Mouse (Mus musculus): ENCODE measurements at regions not wholly inside any gene's neighbourhood (a gene's known extent, or its start where the extent isn't known, plus 50 kb on each side); places are given as distances from the start of the nearest gene placed in this dataset.

- Histone ChIP-seq H3K9ac (ENCODE audit: low read depth, low read length) (no peak overlapping the region), H3K27ac (ENCODE audit: low read length) (no peak overlapping the region), H3K4me1 (ENCODE audit: control insufficient read depth, insufficient read depth, low read length) (peaks cover 8% of the 10 kb centered on the region; the same call in 1 of the 2 replicates), H3K4me3 (ENCODE audit: low read depth, low read length) (no peak overlapping the region), H3K27me3 (ENCODE audit: control insufficient read depth, insufficient read depth, low read depth, low read length) (no peaks in the 10 kb centered on the region), H3K36me3 (ENCODE audit: control insufficient read depth, insufficient read depth, low read length) (no peaks in the 10 kb centered on the region), H3K4me2 (ENCODE audit: low read length) (no peak overlapping the region), H3K9me3 (replicated peaks; ENCODE audit: control insufficient read depth, low read length, poor library complexity, severe bottlenecking) (no peaks in the 10 kb centered on the region)
- ATAC-seq: no peak
- WGBS: 45% methylated on average over 9 of the region's 9 CpGs
Measured at GRCm38 (mm10) chr7:40275078-40275477, 623.0 kb upstream of the Vstm2b start.

- Histone ChIP-seq H3K4me3 (ENCODE audit: low read depth, low read length) (no peak overlapping the region), H3K9me3 (replicated peaks; ENCODE audit: control insufficient read depth, low read length, poor library complexity, severe bottlenecking) (no peaks in the 10 kb centered on the region), H3K27me3 (ENCODE audit: control insufficient read depth, insufficient read depth, low read depth, low read length) (no peaks in the 10 kb centered on the region), H3K4me1 (ENCODE audit: control insufficient read depth, insufficient read depth, low read length) (peaks cover 8% of the 10 kb centered on the region; the same call in 1 of the 2 replicates), H3K4me2 (ENCODE audit: low read length) (no peak overlapping the region), H3K9ac (ENCODE audit: low read depth, low read length) (no peak overlapping the region), H3K36me3 (ENCODE audit: control insufficient read depth, insufficient read depth, low read length) (no peaks in the 10 kb centered on the region), H3K27ac (ENCODE audit: low read length) (no peak overlapping the region)
- peak; percentile 25; the same call in 1 of the 2 replicates for ATAC-seq
- 3% methylated on average over 4 of the region's 4 CpGs for WGBS
Measured at GRCm38 (mm10) chr7:40275658-40276057, 622.5 kb upstream of the Vstm2b start.

- 9% methylated on average over 5 of the region's 5 CpGs for WGBS
- peak; percentile 61; the same call in 1 of the 2 replicates for ATAC-seq
Measured at GRCm38 (mm10) chr7:40276116-40276515, 622.0 kb upstream of the Vstm2b start.

GRCm38 (mm10) chr7:40290166-40290565 lies 608.0 kb upstream of the Vstm2b start:
- Histone ChIP-seq H3K36me3 (ENCODE audit: control insufficient read depth, insufficient read depth, low read length) (no peaks in the 10 kb centered on the region), H3K4me1 (ENCODE audit: control insufficient read depth, insufficient read depth, low read length) (no peaks in the 10 kb centered on the region), H3K9ac (ENCODE audit: low read depth, low read length) (no peak overlapping the region), H3K4me2 (ENCODE audit: low read length) (no peak overlapping the region), H3K9me3 (replicated peaks; ENCODE audit: control insufficient read depth, low read length, poor library complexity, severe bottlenecking) (no peaks in the 10 kb centered on the region), H3K4me3 (ENCODE audit: low read depth, low read length) (no peak overlapping the region), H3K27ac (ENCODE audit: low read length) (no peak overlapping the region), H3K27me3 (ENCODE audit: control insufficient read depth, insufficient read depth, low read depth, low read length) (no peaks in the 10 kb centered on the region)
- 86% methylated on average over 3 of the region's 3 CpGs for WGBS
- ATAC-seq: no peak

More at GRCm38 (mm10) chr7:40276116-40276515, 622.0 kb upstream of the Vstm2b start:
- H3K9me3 ChIP-seq (replicated peaks; ENCODE audit: control insufficient read depth, low read length, poor library complexity, severe bottlenecking): no peaks in the 10 kb centered on the region
- no peak overlapping the region for H3K4me2 ChIP-seq (ENCODE audit: low read length)
- H3K4me3 ChIP-seq (ENCODE audit: low read depth, low read length): no peak overlapping the region
- no peaks in the 10 kb centered on the region for H3K36me3 ChIP-seq (ENCODE audit: control insufficient read depth, insufficient read depth, low read length)
- H3K27me3 ChIP-seq (ENCODE audit: control insufficient read depth, insufficient read depth, low read depth, low read length): no peaks in the 10 kb centered on the region
- peaks cover 8% of the 10 kb centered on the region; the same call in 1 of the 2 replicates for H3K4me1 ChIP-seq (ENCODE audit: control insufficient read depth, insufficient read depth, low read length)
- no peak overlapping the region for H3K9ac ChIP-seq (ENCODE audit: low read depth, low read length)
- H3K27ac ChIP-seq (ENCODE audit: low read length): no peak overlapping the region

DNA sequence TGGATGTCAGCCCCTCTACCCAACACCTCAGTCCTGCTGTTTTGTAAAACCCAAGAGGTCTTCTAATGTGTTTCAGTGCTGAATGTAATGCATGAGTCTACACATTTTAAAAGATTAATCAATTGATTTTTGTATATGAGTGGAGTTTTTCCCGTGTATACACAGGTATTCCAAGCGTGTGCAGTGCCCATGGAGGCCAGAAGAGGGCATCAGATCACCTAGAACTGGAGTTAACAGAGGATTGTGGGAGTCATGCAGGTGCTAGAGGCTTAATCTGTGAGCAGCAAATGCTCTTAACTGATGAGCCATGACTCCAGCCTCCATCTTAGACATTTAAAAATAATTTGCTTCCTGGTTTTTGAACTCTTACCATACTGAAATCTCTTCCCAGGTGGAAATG lies 587.6 kb upstream of the Vstm2b start:
- H3K36me3 ChIP-seq (ENCODE audit: control insufficient read depth, insufficient read depth, low read length): no peaks in the 10 kb centered on the region
- no peaks in the 10 kb centered on the region for H3K27me3 ChIP-seq (ENCODE audit: control insufficient read depth, insufficient read depth, low read depth, low read length)
- no peak overlapping the region for H3K9ac ChIP-seq (ENCODE audit: low read depth, low read length)
- H3K27ac ChIP-seq (ENCODE audit: low read length): no peak overlapping the region
- WGBS: 22% methylated on average over 2 of the region's 2 CpGs
- H3K4me1 ChIP-seq (ENCODE audit: control insufficient read depth, insufficient read depth, low read length): no peaks in the 10 kb centered on the region
- ATAC-seq: no peak
- H3K4me2 ChIP-seq (ENCODE audit: low read length): no peak overlapping the region
- no peak overlapping the region for H3K4me3 ChIP-seq (ENCODE audit: low read depth, low read length)
- H3K9me3 ChIP-seq (replicated peaks; ENCODE audit: control insufficient read depth, low read length, poor library complexity, severe bottlenecking): no peaks in the 10 kb centered on the region

- Histone ChIP-seq H3K4me2 (ENCODE audit: low read length) (no peak overlapping the region), H3K36me3 (ENCODE audit: control insufficient read depth, insufficient read depth, low read length) (no peaks in the 10 kb centered on the region), H3K9me3 (replicated peaks; ENCODE audit: control insufficient read depth, low read length, poor library complexity, severe bottlenecking) (no peaks in the 10 kb centered on the region), H3K4me1 (ENCODE audit: control insufficient read depth, insufficient read depth, low read length) (no peaks in the 10 kb centered on the region), H3K9ac (ENCODE audit: low read depth, low read length) (no peak overlapping the region), H3K4me3 (ENCODE audit: low read depth, low read length) (no peak overlapping the region), H3K27me3 (ENCODE audit: control insufficient read depth, insufficient read depth, low read depth, low read length) (no peaks in the 10 kb centered on the region), H3K27ac (ENCODE audit: low read length) (no peak overlapping the region)
- WGBS: 95% methylated on average over 1 of the region's 1 CpGs
- ATAC-seq: no peak
Measured at GRCm38 (mm10) chr7:40321171-40321570, 577.0 kb upstream of the Vstm2b start.

DNA sequence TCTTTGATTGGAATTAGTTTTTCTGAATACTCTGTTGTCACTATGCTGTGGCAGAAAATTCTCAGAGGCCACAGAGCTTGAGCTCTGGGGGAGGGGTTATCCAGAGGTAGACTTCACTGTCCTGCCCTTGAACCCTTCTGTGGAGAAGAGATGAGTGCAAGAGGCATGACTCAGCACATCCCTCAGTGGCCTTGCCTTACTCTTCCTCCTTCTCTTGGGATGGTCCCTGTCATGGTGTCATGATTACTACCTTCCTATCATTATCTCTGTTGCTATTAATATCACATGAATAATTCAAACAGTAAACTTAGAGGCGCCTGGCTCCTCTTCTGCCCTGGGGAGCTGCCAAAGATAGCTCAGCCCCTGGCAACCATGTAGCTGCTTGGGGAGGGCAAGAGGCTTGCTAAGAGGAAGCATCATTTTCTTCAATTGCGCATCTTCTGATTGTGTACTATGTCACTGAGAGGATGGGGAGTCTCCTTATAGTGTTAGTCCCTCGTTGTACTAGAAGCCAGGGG lies 572.9 kb upstream of the Vstm2b start:
- H3K4me3 ChIP-seq (ENCODE audit: low read depth, low read length): no peak overlapping the region
- H3K4me2 ChIP-seq (ENCODE audit: low read length): no peak overlapping the region
- no peak overlapping the region for H3K27ac ChIP-seq (ENCODE audit: low read length)
- 81% methylated on average over 3 of the region's 3 CpGs for WGBS
- H3K36me3 ChIP-seq (ENCODE audit: control insufficient read depth, insufficient read depth, low read length): no peaks in the 10 kb centered on the region
- no peaks in the 10 kb centered on the region for H3K27me3 ChIP-seq (ENCODE audit: control insufficient read depth, insufficient read depth, low read depth, low read length)
- no peak for ATAC-seq
- no peaks in the 10 kb centered on the region for H3K4me1 ChIP-seq (ENCODE audit: control insufficient read depth, insufficient read depth, low read length)
- H3K9ac ChIP-seq (ENCODE audit: low read depth, low read length): no peak overlapping the region
- no peaks in the 10 kb centered on the region for H3K9me3 ChIP-seq (replicated peaks; ENCODE audit: control insufficient read depth, low read length, poor library complexity, severe bottlenecking)

GRCm38 (mm10) chr7:40332455-40332854 lies 565.7 kb upstream of the Vstm2b start:
- Histone ChIP-seq H3K9ac (ENCODE audit: low read depth, low read length) (no peak overlapping the region), H3K4me2 (ENCODE audit: low read length) (no peak overlapping the region), H3K27ac (ENCODE audit: low read length) (no peak overlapping the region), H3K36me3 (ENCODE audit: control insufficient read depth, insufficient read depth, low read length) (no peaks in the 10 kb centered on the region), H3K4me3 (ENCODE audit: low read depth, low read length) (no peak overlapping the region), H3K27me3 (ENCODE audit: control insufficient read depth, insufficient read depth, low read depth, low read length) (no peaks in the 10 kb centered on the region), H3K9me3 (replicated peaks; ENCODE audit: control insufficient read depth, low read length, poor library complexity, severe bottlenecking) (no peaks in the 10 kb centered on the region), H3K4me1 (ENCODE audit: control insufficient read depth, insufficient read depth, low read length) (no peaks in the 10 kb centered on the region)
- 32% methylated on average over 4 of the region's 4 CpGs for WGBS
- no peak for ATAC-seq

DNA sequence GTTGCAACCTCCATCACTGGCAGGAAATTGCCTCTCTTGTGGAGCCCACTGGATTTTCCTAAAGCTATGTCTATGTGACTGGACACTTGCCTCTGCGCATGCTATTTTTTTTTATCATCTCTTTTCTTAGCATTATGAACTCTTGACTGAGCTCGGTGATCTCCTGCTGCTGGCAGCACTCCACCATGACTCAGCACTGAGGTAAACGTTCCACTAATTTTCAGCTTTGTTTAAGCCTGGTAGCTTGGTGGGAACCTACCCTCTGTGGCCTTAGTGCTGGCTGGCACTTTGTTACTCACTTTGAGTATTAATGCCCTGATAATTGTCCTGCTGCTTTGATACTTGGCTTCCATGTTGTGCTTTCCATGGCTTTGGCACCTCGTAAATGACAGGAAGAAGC lies 545.8 kb upstream of the Vstm2b start:
- ATAC-seq: no peak
- WGBS: 58% methylated on average over 4 of the region's 4 CpGs

More for the DNA sequence above, 545.8 kb upstream of the Vstm2b start:
- no peak overlapping the region for H3K4me2 ChIP-seq (ENCODE audit: low read length)
- H3K9me3 ChIP-seq (replicated peaks; ENCODE audit: control insufficient read depth, low read length, poor library complexity, severe bottlenecking): no peaks in the 10 kb centered on the region
- H3K36me3 ChIP-seq (ENCODE audit: control insufficient read depth, insufficient read depth, low read length): no peaks in the 10 kb centered on the region
- H3K27ac ChIP-seq (ENCODE audit: low read length): no peak overlapping the region
- no peak overlapping the region for H3K4me3 ChIP-seq (ENCODE audit: low read depth, low read length)
- H3K4me1 ChIP-seq (ENCODE audit: control insufficient read depth, insufficient read depth, low read length): no peaks in the 10 kb centered on the region
- no peaks in the 10 kb centered on the region for H3K27me3 ChIP-seq (ENCODE audit: control insufficient read depth, insufficient read depth, low read depth, low read length)
- H3K9ac ChIP-seq (ENCODE audit: low read depth, low read length): no peak overlapping the region

Measured in midbrain, embryonic 16.5 days (tissue).